Mouse (Mus musculus) thymus, postnatal 25 days (tissue): Measurements from ENCODE around the gene Mknk2.
A peak's percentile ranks its signal among the peaks of the same experiment; 100 is the strongest.

Experiments
- DNase-seq: peaks from one replicate; pipeline ENCODE4 v3.0.0; 2022

The Mknk2 gene

DNA sequence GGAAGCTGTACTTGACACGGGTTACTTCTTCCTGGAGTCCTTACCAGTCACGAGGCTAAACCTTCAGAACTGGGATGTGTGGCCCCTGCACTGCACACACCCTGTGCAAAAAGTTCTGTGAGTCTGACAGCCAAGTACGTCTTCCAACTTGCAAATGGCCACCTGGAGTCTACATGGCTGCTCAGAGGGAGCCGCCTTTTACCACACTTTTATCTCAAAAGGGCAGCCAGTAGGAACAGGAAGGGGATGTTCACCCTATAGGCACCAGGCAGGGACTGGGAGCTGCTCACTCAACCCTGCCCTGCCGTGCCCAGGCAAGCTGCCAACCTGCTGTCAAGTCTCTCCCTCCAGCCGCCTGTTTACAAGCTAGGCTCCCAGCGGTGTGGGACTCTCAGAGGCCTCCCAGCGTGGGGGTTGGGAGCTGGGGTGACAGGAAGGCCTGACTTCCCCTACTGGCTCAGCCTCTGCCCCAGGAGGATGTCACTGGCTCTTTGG lies at the start of gene Mknk2:
TSS of gene Mknk2 (minus strand) at position 171 of the 495 bp plus-strand sequence.
- peak; percentile 92 for DNase-seq

DNA sequence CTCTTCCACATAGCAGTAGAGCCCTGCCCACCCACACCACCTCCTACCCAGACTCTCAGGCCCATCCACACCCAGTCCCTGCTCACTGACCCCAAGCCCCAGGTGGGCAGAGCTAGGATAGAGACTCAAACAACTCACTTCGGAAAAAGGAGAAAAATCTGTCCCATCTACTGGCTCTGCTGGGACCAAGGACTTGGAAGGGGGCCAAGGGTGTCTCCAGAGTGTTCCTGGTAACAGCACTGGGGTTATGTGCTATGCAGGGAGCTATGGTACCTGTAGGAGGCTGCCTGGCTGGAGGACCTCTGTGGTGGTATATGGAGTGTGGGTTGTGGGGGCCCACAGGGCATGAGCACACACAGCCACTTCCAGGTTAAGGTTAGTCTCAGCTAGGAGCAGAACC lies 39.4 kb upstream of the Mknk2 start:
- DNase-seq = no peak

DNA sequence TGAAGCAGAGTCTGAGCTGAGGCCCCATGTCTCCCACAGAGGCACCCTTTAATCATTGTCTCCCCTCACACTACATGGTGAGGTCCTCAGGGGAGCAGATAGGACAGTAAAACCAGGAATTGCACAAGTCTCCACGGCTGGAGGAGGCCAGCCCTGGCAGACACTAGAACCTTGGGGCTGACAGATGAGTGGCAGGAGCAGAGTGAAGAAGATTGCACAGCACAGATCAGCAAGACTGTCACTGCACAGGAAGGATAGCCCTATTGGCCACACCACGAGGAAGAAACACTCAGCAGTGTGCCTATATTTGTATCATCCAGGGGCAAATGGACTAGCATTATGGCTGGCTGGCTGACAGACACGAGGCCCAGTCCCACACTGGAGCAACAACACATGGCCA lies 32.9 kb upstream of the Mknk2 start:
- no peak for DNase-seq

DNA sequence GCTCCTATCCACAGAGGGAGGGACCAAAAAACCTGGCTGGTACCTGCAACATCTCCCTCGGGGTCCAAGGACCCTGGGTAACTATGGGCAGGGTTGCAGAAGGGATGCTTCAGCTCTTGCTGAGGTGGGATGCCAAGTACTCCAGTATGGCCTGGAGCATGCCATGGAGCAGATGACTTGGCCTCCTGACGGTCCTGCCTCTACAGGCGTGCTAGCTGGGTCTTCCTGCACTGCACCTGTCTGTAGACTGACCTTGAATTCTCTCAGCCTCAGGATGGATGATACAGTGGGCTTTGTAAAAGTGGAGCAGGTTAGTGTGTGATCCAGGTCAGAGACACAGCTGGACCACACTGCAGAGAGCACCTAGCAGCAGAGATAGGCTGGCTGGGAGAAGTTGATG lies 27.6 kb upstream of the Mknk2 start:
- DNase-seq = no peak

DNA sequence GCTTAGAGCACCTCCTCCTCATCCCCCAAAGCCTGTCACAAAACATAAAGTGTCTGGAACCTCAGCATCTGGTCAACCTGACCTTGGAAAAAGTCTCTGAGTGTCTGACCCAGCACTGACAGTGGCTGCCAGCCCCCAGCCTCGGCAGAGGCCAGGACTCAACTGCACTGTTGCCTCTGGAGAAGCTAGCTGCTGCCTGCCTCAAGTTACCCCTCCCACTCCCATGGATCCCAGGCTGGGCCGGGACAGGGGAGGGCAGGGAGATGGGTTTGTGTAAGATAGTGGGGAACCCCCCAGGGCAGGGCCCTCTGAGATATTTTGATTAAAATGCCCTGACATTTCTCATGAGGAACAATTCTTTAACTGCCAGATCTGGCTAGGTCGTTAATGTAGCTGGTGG lies 27.1 kb upstream of the Mknk2 start:
- no peak for DNase-seq

DNA sequence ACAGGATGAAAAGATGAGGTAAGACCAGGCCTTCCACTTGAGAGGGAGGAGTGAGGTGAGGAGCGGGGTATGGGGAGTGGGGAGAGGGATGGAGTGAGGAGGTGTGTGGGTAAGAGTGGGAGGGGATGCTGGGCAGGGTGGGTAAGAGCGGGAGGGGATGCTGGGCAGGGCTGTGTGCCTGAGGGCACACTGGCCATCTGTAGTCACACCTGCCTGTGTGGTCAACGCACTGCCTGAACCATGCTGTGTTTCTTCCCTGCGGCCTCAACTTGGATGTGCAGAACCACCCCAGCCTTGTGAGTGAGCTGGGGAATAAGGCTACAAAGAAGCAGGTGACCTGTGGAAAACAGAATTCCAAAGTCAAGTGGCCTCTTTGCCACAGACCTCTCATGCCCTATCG lies 26.5 kb upstream of the Mknk2 start:
- DNase-seq = no peak

DNA sequence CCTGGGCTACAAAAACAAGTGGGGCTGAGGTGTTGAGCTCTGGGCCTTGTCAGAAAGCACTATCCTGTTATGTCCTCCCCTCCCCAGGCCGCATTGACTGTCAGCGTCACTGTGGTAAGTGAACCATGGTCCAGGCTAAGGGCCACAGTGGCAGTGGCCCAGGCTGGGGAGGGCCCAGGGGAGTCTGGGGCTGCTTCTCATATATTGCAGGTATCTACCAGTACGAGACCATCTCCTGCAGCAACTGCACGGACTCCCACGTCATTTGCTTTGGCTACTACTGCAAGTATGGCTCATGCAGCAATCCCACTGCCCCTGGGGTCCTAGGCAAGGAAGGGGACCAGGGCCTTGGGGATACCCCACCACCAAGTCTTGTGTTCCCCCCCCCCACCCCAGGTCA lies 25.7 kb upstream of the Mknk2 start:
- no peak for DNase-seq

DNA sequence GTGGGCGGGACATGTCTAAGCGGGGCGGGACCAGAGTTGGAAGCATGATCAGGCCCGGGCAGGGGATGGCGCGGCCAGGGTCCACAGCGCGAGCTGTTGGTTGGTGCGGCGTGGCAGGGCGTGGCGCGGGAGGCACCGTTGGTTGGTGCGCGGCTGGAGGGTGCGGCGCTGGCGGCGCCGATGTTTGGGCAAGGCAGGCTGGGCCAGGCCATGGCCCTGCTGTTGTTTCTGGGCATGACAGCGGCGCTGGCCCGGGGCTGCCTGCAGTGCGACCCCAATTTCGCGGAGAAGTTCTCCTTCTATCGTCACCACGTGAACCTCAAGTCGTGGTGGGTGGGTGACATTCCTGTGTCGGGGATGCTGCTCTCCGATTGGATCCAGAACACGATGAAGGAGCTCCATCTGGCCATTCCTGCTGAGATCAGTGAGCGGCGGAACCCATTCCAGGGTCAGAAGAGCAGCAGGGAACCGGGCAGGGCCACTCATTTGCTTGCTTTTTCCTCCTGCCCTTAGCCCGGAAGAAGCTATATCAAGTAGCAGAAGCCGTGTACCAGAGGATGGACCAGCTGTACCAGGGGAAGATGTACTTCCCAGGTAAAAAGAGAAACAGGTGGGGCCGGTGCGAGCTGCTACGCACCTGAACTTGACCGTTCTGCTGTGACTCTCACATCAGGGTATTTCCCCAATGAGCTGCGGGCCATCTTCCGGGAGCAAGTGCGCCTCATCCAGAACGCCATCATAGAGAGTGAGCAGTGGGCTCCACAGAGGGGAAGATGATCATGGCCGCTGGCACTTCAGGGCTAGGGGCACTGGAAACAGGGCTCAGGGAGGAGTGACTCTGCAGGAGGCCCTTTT lies 24.9 kb upstream of the Mknk2 start:
- DNase-seq = peak; percentile 90

DNA sequence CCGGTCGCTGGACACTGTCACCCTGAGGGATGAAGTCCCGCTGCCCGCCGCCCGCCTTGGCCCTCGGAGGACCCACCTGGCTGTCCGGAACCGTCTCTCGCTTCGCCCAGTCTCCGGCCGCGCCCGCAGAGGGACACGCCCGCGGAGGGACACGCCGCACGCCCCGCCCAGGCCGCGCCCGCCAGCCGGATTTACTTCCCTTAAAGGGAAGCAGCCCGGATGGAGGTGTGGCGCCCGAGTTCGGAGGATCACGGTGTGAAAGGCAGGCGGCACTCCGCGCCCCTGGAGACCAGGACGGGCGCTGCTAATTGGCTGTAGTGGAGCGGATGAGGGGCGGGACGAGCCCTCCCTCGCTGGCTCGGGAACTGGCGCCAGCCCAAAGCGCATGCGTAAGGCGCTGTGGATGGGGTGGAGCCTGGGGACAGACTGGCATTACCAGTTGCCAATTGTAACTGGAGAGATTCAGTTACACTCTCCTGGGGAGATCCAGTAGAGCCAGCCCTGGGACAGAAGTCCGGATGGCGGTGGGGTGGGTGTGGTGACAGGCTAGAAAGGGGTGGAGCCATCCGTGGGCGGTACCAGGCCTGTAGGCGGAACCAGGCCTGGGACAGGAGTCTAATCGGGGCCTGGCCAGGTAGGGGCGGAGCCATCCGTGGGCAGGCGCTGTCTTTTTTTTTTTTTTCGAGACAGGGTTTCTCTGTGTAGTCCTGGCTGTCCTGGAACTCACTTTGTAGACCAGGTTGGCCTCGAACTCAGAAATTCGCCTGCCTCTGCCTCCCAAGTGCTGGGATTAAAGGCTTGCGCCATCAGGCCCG lies 24.0 kb upstream of the Mknk2 start, which contains the start of the genes Mob3a and Izumo4:
TSS of gene Mob3a (minus strand) at position 257 of the 815 bp plus-strand sequence.
TSS of gene Izumo4 (plus strand) at position 464 of the 815 bp plus-strand sequence.
- peak; percentile 99 for DNase-seq

DNA sequence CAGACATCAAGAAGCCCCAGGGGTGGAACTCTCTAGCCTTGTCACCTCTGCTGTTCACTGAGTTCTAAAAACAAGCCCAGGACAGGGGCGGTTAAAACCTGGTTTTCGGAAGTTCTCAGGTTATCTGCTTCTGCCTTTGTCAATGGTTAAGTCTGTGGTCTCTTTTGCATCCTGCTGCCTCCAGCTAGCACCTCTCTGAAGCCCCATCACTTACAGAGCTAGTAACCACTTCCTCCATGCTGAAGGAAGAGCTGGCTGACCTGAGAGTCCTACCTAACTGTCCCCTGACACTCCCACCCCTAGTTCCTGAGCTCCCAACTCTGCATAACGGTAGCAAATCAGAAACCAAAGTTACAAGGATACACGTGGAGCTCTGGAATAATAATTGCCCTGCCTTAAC lies 22.8 kb upstream of the Mknk2 start:
- peak; percentile 70 for DNase-seq

DNA sequence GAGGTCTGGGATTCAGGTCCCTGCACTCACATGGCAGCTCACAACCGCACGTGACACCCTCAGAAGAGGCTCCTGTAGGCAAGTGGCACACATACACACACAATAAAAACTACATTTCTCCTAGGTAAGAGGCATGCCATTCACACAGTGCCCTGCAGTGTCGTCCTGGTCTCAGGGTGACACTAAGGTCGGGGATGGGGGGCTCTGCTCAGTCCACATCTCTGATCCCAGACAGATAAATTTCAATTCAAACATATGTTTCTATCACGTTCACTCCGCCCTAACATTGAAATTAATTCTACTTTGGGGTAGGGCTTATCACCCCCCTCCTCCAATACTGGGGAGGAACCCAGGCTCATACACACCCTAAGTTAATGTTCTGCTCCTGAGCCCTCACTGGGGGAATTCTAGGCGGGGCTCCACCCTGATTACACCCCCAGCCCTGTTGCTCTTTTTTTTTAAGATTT lies 22.2 kb upstream of the Mknk2 start:
- DNase-seq = peak; percentile 33

DNA sequence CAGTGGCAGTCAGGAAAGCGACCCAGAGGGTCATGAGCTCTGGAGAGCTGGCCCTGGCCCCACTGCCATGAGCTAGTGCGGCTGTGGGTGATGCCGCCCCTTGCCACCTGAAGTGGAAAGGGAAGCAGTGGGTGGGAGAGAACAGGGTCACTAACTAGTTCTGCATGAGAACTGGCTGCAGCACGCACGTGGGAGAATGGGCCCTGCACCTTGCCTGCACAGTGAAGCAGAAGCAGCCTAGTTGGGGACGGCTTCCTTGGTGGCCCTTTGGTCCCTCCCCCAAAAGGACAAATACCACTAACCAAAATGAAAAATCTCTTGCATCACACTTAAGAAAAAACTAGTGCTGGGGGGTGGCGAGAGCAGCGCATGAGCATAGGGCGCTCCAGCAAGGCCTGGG lies 20.7 kb upstream of the Mknk2 start:
- no peak for DNase-seq

DNA sequence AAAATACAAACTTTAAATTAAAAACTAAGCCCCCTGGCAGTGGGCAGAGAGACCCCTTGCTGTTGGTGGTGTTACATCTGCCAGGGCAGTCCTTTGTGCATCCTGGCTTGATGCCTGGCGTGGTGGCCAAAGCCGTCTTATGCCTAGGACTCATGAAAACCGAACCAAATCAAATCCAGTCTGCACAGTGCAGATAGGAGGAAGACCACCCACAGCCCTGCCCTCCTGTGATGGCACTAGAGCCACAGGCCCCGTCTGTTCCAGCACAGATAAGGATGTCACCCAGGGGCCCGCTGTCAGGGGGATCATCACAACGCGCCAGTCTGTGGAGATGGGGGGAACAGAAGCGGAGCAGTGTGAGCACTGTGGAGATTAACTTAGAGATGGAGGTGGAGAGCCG lies 19.9 kb upstream of the Mknk2 start:
- DNase-seq = no peak

DNA sequence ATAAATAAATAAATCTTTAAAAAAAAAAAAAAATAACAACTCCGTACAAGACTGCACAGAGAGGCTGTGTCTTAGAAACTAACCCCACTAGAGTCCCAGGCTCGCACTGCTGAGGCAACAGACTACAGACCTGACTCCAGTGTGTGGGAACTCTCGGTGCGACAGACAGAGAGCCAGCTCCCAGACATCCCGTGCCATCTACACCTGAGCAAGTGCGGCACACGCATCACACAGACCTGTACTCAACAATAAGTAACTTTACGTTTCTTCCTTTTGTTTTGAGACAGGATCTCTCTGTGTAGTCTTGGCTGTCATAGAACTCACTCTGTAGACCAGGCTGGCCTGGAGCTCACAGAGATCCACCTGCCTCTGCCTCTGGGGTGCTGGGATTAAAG lies 19.5 kb upstream of the Mknk2 start:
- DNase-seq = no peak

DNA sequence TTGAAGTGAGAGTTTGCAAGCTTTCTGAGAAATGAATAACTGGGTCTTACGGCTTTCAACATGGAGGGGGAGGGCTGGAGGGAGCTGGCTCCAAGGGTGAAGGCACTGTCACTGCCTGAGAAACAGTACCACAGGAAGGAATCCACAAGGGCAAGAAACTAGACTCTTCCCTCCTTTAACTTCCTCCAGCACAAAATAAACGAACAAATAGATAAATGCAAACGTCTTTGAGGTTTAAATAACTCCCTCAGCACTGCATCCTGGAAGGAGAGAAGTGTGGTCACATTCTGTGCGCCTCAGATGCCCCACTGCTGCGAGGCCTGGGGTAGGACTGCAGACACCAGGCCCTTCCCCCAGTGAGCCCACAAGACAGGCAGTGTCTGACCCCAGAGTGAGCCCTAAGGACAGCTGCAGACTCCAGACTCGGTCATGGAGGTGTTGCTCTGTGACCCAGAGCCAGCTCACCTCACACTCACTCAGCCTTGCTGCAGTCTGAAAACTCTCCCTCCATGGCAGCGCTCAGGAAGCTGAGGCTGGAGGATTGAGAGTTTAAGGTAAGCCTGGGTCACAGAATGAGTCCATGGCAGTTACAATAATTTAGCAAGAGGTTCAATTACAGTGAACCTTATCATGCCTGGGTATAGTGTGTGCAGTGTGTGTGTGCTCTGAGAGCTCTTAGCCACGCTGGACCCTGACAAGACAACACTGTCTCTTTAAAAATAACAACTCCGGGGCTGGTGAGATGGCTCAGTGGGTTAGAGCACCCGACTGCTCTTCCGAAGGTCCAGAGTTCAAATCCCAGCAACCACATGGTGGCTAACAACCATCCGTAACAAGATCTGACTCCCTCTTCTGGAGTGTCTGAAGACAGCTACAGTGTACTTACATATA lies 18.8 kb upstream of the Mknk2 start:
- peak; percentile 51 for DNase-seq

DNA sequence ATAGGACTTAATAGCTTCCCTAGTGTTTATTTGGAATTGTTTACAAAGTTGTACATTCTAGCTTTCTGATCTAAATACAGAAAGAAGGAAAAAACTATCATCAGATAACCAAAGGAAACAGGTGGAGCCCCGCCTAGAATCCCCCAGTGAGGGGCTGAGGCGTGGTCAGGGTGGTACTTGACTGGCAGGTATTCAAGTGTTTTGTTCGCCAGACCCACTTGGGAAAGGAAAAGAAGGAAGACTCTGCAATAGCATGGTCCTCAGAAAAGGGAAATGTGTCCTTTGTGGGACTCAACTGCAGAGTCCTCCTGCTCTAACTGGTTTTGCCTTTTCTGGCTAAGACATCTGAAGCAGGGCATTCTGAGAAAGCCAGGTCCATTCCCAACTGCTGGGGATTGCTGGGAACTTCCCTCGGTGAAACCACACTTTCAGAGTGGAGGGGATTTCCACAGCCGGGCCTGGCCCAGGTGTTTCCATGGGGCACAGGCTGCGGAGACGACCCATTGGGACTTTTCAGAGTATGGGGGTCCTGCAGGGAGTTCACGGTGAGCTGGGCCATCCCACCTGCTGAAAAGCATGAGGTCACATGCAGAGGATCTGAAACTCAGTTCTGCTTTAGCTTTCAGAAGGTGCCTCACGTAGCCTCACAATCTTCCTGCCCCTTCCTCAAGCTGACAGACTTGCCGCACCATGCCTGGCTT lies 18.0 kb upstream of the Mknk2 start:
- peak; percentile 63 for DNase-seq

DNA sequence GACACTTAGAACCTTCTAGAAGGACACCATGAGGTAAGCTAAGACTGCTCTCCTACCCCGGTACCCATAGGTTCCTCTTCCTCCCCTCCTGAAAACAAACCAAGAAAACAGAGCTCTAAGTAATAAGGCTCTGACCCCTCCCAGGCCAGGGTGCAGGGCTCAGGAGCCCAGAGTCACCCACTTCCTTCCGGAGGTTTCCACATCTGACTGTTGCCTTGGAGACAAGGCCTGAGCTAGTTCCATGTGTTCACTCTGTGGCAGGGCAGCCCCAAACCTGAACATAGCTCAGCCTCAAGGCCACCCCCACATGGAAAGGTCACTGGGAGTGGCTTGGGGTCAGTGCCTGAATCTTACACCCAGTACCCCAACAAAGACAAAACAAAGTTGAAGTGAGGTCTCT lies 17.3 kb upstream of the Mknk2 start:
- peak; percentile 86 for DNase-seq

DNA sequence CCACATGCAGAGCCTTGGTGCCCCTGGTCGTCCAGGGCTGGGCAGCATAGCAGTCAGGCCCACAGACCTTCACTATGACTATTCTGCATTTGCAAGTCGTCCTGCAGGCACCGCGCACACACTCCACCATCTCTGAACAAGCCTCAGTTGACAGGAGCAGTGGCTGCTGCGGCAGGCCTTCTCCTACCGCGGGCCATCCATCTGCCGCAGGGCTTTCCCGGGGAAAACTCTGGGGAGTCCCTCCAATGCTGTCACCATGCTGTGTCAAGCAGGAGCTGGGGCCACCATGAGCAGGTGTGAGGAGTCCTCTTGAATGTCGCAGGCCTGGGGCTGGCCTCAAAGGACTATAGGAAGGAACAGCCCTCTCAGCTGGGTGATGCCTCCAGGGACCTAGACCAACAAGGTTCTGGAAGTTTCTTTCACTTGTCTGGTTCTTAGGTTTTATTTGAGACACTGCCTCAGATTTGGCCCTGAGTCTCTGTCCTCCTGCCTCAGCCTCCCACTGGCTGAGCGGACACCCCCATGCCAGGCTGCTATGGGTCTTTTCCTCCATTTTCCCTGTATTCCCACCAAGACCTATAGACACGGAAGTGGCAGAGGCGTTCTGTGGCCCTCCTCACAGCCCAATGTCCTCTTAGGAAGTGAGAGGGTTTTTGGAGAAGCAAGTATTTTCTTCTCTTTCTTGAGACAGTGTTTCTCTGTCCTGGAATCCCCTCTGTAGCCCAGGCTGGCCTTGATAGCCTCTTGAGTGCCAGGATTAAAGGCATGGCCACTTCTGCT lies 16.4 kb upstream of the Mknk2 start:
- DNase-seq = no peak

DNA sequence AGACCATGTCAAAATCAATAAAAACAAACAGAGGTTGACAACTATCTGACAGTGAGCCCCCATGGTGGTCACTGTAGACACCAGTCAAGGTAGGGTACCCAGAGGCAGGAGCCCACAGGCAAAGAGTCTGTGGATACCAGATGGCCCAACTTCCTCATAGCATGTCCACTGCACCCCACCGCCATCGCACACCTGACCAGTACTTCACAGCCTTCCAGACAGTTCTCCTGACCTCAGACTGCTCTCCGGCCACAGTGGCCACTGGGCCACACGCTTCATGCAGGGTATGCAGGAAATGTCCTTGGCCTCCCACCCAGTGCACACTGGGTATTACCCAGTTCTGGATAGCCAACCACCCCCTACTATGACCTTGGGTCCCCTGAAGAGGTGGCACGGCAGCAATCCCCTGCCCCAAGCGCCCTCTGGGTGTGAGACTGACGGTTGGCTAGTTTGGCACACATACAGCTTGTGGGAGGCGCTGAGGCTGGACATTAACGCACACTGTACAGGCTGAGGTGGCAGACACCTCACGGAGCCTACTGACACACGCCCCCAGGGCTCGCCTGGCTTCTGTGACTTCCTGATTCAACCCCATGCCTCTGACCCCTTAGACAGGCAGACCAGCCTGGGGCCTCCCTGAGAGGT lies 15.6 kb upstream of the Mknk2 start:
- DNase-seq = no peak
